Mouse (Mus musculus) CH12.LX (cell line): ENCODE data around the gene Hist1h2ae. TPM values are rescaled to one million over a fixed set of nuclear protein-coding genes. Genes with fewer than 3 reads are reported as not detected.

ENCODE experiments used
- DNase-seq: peaks from one replicate; pipeline ENCODE4 v3.0.0-alpha.2; 2013; ENCODE audit errors: extremely low read depth
- H3K27ac ChIP-seq: 2 replicates; pipeline ENCODE4 v1.5.1; 2012; ENCODE audit warnings: low read depth, mild to moderate bottlenecking, control low read depth, moderate library complexity; ENCODE audit not compliant: insufficient read depth
- H3K27me3 ChIP-seq: replicated peaks from 2 replicates; pipeline ENCODE3; 2012; ENCODE audit warnings: inconsistent platforms
- H3K36me3 ChIP-seq, 2 experiments: replicated peaks in 1 of 2; 2 replicates each; pipeline versions ENCODE3 to v1.6.1; 2012; ENCODE audit warnings: inconsistent platforms in 1 of 2, low read length in 1 of 2, mild to moderate bottlenecking in 1 of 2, mixed read lengths in 1 of 2, moderate library complexity in 1 of 2; ENCODE audit not compliant: control insufficient read depth in 1 of 2, insufficient read depth in 1 of 2
- H3K4me1 ChIP-seq, 2 experiments: 2 replicates each; pipeline ENCODE4 v1.6.1; 2012; ENCODE audit warnings: inconsistent platforms in 1 of 2, moderate library complexity in 1 of 2; ENCODE audit not compliant: insufficient read depth in 2 of 2, control insufficient read depth in 1 of 2
- H3K4me2 ChIP-seq: 2 replicates; pipeline ENCODE4 v1.6.1; 2012; ENCODE audit warnings: low read depth, mild to moderate bottlenecking, control low read depth; ENCODE audit not compliant: poor library complexity, insufficient read depth, severe bottlenecking
- H3K4me3 ChIP-seq, 3 experiments: fragments of 150-350 bp in 1 of 3; sonication (generic) in 1 of 3; replicated peaks in 1 of 3; 2 replicates each; pipeline versions ENCODE3 to v1.5.1; 2011 to 2012; ENCODE audit warnings: low read depth in 2 of 3, low read length in 2 of 3, mild to moderate bottlenecking in 2 of 3, moderate library complexity in 2 of 3, control low read depth in 1 of 3, improper control_type of control experiment in 1 of 3, inconsistent platforms in 1 of 3, mixed read lengths in 1 of 3; ENCODE audit not compliant: poor library complexity in 1 of 3
- H3K79me2 ChIP-seq: replicated peaks from 2 replicates; pipeline ENCODE4 v1.6.1; 2012; ENCODE audit warnings: mild to moderate bottlenecking, moderate library complexity; ENCODE audit not compliant: control insufficient read depth, poor library complexity, insufficient read depth, severe bottlenecking; ENCODE audit errors: extremely low read depth
- H3K9ac ChIP-seq: 2 replicates; pipeline ENCODE4 v1.6.1; 2012; ENCODE audit warnings: low read depth, mild to moderate bottlenecking, control low read depth, moderate library complexity; ENCODE audit not compliant: insufficient read depth
- H3K9me3 ChIP-seq: replicated peaks from 2 replicates; pipeline ENCODE3; 2012; ENCODE audit warnings: low read length, inconsistent platforms, mixed read lengths
- CHD2 ChIP-seq: IDR thresholded peaks from 2 replicates; pipeline ENCODE4 v1.6.1; 2011; ENCODE audit warnings: low read length, improper control_type of control experiment
- CTCF ChIP-seq, 2 experiments: IDR thresholded peaks in 1 of 2; conservative IDR thresholded peaks in 1 of 2; 2 replicates each; pipeline ENCODE4 v1.5.1; 2011 to 2012; ENCODE audit warnings: low read depth in 2 of 2, low read length in 2 of 2, improper control_type of control experiment in 1 of 2, inconsistent platforms in 1 of 2, mild to moderate bottlenecking in 1 of 2, moderate library complexity in 1 of 2
- E2F4 ChIP-seq: IDR thresholded peaks from 2 replicates; pipeline ENCODE4 v1.6.1; 2011; ENCODE audit warnings: low read depth, low read length, improper control_type of control experiment; ENCODE audit not compliant: insufficient replicate concordance
- ELF1 ChIP-seq: IDR thresholded peaks from 2 replicates; pipeline ENCODE4 v1.6.1; 2014; ENCODE audit warnings: low read depth, mild to moderate bottlenecking, inconsistent platforms, low read length, improper control_type of control experiment
- EP300 ChIP-seq: IDR thresholded peaks from 2 replicates; pipeline ENCODE4 v1.6.1; 2011; ENCODE audit warnings: low read length, improper control_type of control experiment
- HCFC1 ChIP-seq: IDR thresholded peaks from 2 replicates; pipeline ENCODE4 v1.6.1; 2012; ENCODE audit warnings: low read depth, mild to moderate bottlenecking, inconsistent platforms, low read length, improper control_type of control experiment
- IRF4 ChIP-seq: IDR thresholded peaks from 2 replicates; pipeline ENCODE4 v1.6.1; 2014; ENCODE audit warnings: low read depth, mild to moderate bottlenecking, inconsistent platforms, low read length, improper control_type of control experiment
- JUN ChIP-seq: IDR thresholded peaks from 2 replicates; pipeline ENCODE4 v1.6.1; 2011; ENCODE audit warnings: low read depth, mild to moderate bottlenecking, low read length, improper control_type of control experiment, moderate library complexity; ENCODE audit not compliant: insufficient read depth
- JUND ChIP-seq: conservative IDR thresholded peaks from 2 replicates; pipeline ENCODE4 v1.6.1; 2011; ENCODE audit warnings: low read depth, low read length, improper control_type of control experiment
- MAFK ChIP-seq: IDR thresholded peaks from 2 replicates; pipeline ENCODE4 v1.6.1; 2011; ENCODE audit warnings: low read length, improper control_type of control experiment; ENCODE audit not compliant: insufficient replicate concordance
- MAX ChIP-seq: IDR thresholded peaks from 2 replicates; pipeline ENCODE4 v1.6.1; 2011; ENCODE audit warnings: low read length, improper control_type of control experiment
- MAZ ChIP-seq: IDR thresholded peaks from 2 replicates; pipeline ENCODE4 v1.6.1; 2012; ENCODE audit warnings: low read depth, mild to moderate bottlenecking, inconsistent platforms, low read length, improper control_type of control experiment, moderate library complexity
- MEF2A ChIP-seq: IDR thresholded peaks from 2 replicates; pipeline ENCODE4 v1.6.1; 2014; ENCODE audit warnings: low read depth, mild to moderate bottlenecking, inconsistent platforms, low read length, improper control_type of control experiment, borderline replicate concordance
- MXI1 ChIP-seq: IDR thresholded peaks from 2 replicates; pipeline ENCODE4 v1.6.1; 2011; ENCODE audit warnings: mild to moderate bottlenecking, low read depth, low read length, improper control_type of control experiment
- MYC ChIP-seq: IDR thresholded peaks from 2 replicates; pipeline ENCODE4 v1.6.1; 2011; ENCODE audit warnings: low read depth, mild to moderate bottlenecking, improper control_type of control experiment, low read length
- NRF1 ChIP-seq: IDR thresholded peaks from 2 replicates; pipeline ENCODE4 v1.6.1; 2014; ENCODE audit warnings: low read depth, mild to moderate bottlenecking, inconsistent platforms, low read length, improper control_type of control experiment, moderate library complexity
- POLR2A ChIP-seq: IDR thresholded peaks from 2 replicates; pipeline ENCODE4 v1.6.1; 2011; ENCODE audit warnings: low read depth, mild to moderate bottlenecking, improper control_type of control experiment, low read length
- POLR2AphosphoS2 ChIP-seq: IDR thresholded peaks from 2 replicates; pipeline ENCODE4 v1.6.1; 2011; ENCODE audit warnings: low read depth, low read length, improper control_type of control experiment
- RCOR1 ChIP-seq: conservative IDR thresholded peaks from 2 replicates; pipeline ENCODE4 v1.6.1; 2012; ENCODE audit warnings: low read depth, mild to moderate bottlenecking, inconsistent platforms, low read length, improper control_type of control experiment
- SMC3 ChIP-seq: IDR thresholded peaks from 2 replicates; pipeline ENCODE4 v1.6.1; 2011; ENCODE audit warnings: low read depth, low read length, improper control_type of control experiment
- TBP ChIP-seq: conservative IDR thresholded peaks from 2 replicates; pipeline ENCODE4 v1.6.1; 2011; ENCODE audit warnings: low read depth, low read length, improper control_type of control experiment
- TCF12 ChIP-seq: IDR thresholded peaks from 2 replicates; pipeline ENCODE4 v1.6.1; 2014; ENCODE audit warnings: low read depth, mild to moderate bottlenecking, inconsistent platforms, low read length, improper control_type of control experiment
- UBTF ChIP-seq: IDR thresholded peaks from 2 replicates; pipeline ENCODE4 v1.6.1; 2012; ENCODE audit warnings: low read depth, mild to moderate bottlenecking, inconsistent platforms, low read length, improper control_type of control experiment, moderate library complexity
- USF1 ChIP-seq: IDR thresholded peaks from 2 replicates; pipeline ENCODE4 v1.6.1; 2014; ENCODE audit warnings: low read depth, mild to moderate bottlenecking, inconsistent platforms, low read length, improper control_type of control experiment
- USF2 ChIP-seq: conservative IDR thresholded peaks from 2 replicates; pipeline ENCODE4 v1.6.1; 2011; ENCODE audit warnings: low read depth, low read length, improper control_type of control experiment
- ZC3H11A ChIP-seq: IDR thresholded peaks from 2 replicates; pipeline ENCODE4 v1.6.1; 2012; ENCODE audit warnings: low read depth, mild to moderate bottlenecking, inconsistent platforms, low read length, improper control_type of control experiment
- ZKSCAN1 ChIP-seq: IDR thresholded peaks from 2 replicates; pipeline ENCODE4 v1.6.1; 2012; ENCODE audit warnings: low read depth, inconsistent platforms, low read length, improper control_type of control experiment, borderline replicate concordance
- ZMIZ1 ChIP-seq: IDR thresholded peaks from 2 replicates; pipeline ENCODE4 v1.6.1; 2012; ENCODE audit warnings: low read depth, mild to moderate bottlenecking, inconsistent platforms, low read length, improper control_type of control experiment
- ZNF384 ChIP-seq: IDR thresholded peaks from 2 replicates; pipeline ENCODE4 v1.6.1; 2012; ENCODE audit warnings: low read depth, low read length, improper control_type of control experiment, inconsistent platforms
- dilution Hi-C: fragments of 300-500 bp; cut with MboI; formaldehyde crosslinking; loops from 2 replicates; pipeline ENCODE4 v1.14.3; 2020; ENCODE audit warnings: low sequenced_read_pairs; ENCODE audit not compliant: extremely low pct_unique_long_range_greater_than_20kb, extremely low pct_ligation_motif_present
- in situ Hi-C: fragments of 300-500 bp; cut with MboI; formaldehyde crosslinking; loops from 3 replicates; pipeline ENCODE4 v1.14.3; 2019; ENCODE audit warnings: low sequenced_read_pairs, low pct_ligation_motif_present, low pct_unique_long_range_greater_than_20kb, mixed read lengths
- polyA plus RNA-seq: library from polyadenylated mRNA; unstranded; fragments of >175 nt; gene quantifications from 2 replicates; pipeline ENCODE4 v1.2.1, GENCODE M21; 2012; ENCODE audit warnings: low read depth; ENCODE audit not compliant: insufficient read length
- total RNA-seq, 2 experiments: library from RNA; depleted of rRNA; stranded (reverse); fragments of 300-350 nt in 1 of 2; fragments of >200 nt in 1 of 2; gene quantifications; 2 replicates each; pipeline ENCODE4 v1.2.3; 2012 to 2014

Gene Hist1h2ae
- total and polyA plus RNA-seq, 3 experiments = 3.5 to 648 (median 16.3) TPM

DNA sequence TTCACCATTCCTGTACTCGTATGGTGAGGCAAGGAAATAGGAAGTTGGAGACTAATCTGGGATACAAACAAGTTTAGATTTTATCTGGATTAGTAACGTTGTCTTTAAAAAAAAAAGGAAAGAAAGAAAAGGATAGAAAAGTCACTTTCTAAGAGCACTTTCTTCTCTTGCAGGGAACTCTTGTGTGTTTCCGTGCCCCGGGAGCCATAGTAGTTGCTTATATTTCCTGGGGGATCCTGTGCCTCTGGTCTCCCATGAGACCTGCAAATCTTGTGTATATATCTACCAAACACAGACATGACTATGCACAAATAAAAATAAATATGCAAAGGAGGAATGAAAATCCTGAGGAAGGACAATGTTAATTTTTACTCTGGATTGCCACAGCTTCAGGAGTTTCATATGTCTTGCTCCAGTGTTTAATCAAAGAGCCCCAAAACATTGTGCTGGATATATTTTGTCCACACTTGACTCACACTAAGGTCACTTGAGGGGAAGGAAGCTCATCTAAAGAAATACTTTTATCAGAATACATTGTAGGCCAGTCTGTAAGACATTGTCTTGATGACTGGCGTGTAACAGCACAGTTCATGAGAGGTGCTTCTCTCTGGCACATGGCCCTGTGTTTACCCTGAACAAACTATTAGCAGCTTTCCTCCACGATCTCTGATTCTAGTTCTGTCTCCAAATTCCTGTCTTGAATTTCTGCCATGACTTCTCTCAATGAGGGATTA is 6.1 kb upstream of the Hist1h2ae start:
- Histone ChIP-seq H3K36me3 (no peaks in the 10 kb centered on the region), H3K79me2 (no peaks in the 10 kb centered on the region), H3K4me1 (peaks cover 0 to 23% of the 10 kb centered on the region in 2 experiments; a peak in 2 of 4 replicates), H3K27ac (peak overlapping the region; percentile 77)
- dilution Hi-C loops = no loop called here
- TF ChIP-seq USF2 (no peak), IRF4 (no peak), POLR2AphosphoS2 (no peak), MXI1 (no peak), ZNF384 (no peak), USF1 (no peak), SMC3 (no peak), HCFC1 (no peak), CHD2 (no peak), TCF12 (no peak), RCOR1 (no peak; the same call in 1 of the 2 replicates), POLR2A (no peak)
- TF ChIP-seq, all 38 proteins: peak for 0
- Histone ChIP-seq H3K9me3 (no peaks in the 10 kb centered on the region), H3K4me2 (peak overlapping the region; percentile 58; the same call in 1 of the 2 replicates), H3K27me3 (no peaks in the 10 kb centered on the region), H3K4me3 (peak overlapping the region; percentile 19 to 69 (median 46)), H3K9ac (peak overlapping the region; percentile 88)
- DNase-seq = no peak
- in situ Hi-C loops = no loop called here

DNA sequence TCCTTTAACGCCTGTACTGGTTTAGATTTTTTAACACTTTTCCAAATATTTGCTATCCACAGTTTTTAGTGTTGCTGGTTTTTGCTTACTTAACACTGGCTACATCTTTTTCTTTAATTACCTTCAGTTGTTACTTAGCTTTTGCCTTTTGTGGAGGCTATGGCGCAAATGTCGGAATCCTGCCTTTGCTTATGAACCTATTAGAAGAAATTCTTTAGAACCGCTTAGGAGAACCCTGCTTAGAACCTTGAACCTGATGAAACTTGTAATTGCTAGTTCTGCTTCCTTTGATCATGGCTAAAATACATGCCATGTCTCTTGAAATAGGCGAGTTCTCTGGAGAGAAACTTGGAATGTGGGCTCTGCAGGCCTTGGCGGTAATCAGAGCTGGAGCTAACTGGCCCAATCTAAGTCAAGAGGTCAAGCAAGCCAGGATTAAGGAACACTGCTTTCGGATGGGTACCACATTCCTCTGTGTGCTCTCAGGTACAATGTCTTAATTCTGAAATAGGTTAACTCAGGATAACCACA is 5.4 kb upstream of the Hist1h2ae start:
- dilution Hi-C loops = no loop called here
- peaks cover 0 to 23% of the 10 kb centered on the region in 2 experiments; a peak in 2 of 4 replicates for H3K4me1 ChIP-seq
- no peaks in the 10 kb centered on the region for H3K27me3 ChIP-seq
- H3K27ac ChIP-seq = peak overlapping the region; percentile 77
- in situ Hi-C loops = no loop called here
- no peaks in the 10 kb centered on the region for H3K9me3 ChIP-seq
- H3K4me2 ChIP-seq = peak overlapping the region; percentile 58
- peak overlapping the region; percentile 19 to 69 (median 46) for H3K4me3 ChIP-seq
- H3K9ac ChIP-seq = peak overlapping the region; percentile 88
- no peaks in the 10 kb centered on the region for H3K79me2 ChIP-seq
- no peaks in the 10 kb centered on the region for H3K36me3 ChIP-seq
- no peak for DNase-seq
- no peak for TF ChIP-seq TCF12
- no peak for TF ChIP-seq E2F4
- no peak for TF ChIP-seq MAFK
- TF ChIP-seq TBP = no peak
- TF ChIP-seq MYC = peak; percentile 27; the same call in 1 of the 2 replicates
- TF ChIP-seq CTCF (conservative IDR thresholded peaks at IDR 0.05 in 1 of 2, IDR thresholded peaks at IDR 0.05 in 1 of 2; ENCODE audit: low read depth in 2 of 2, low read length in 2 of 2) = no peak
- TF ChIP-seq IRF4 = no peak
- TF ChIP-seq NRF1 = no peak
- TF ChIP-seq ZC3H11A = no peak
- TF ChIP-seq ZKSCAN1 = no peak
- peak; percentile 3; the same call in 1 of the 2 replicates for TF ChIP-seq MXI1
- peak; percentile 73; the same call in 1 of the 2 replicates for TF ChIP-seq ZMIZ1
- TF ChIP-seq UBTF = no peak
- peak; percentile 69; the same call in 1 of the 2 replicates for TF ChIP-seq RCOR1
- no peak for TF ChIP-seq MAX
- TF ChIP-seq USF2 = no peak
- TF ChIP-seq MAZ = no peak
- peak; percentile 99 for TF ChIP-seq POLR2AphosphoS2
- TF ChIP-seq HCFC1 = no peak; the same call in 1 of the 2 replicates
- no peak for TF ChIP-seq ELF1
- no peak for TF ChIP-seq JUND
- TF ChIP-seq POLR2A = peak; percentile 75
- TF ChIP-seq ZNF384 = no peak
- TF ChIP-seq USF1 = no peak
- no peak for TF ChIP-seq MEF2A
- TF ChIP-seq JUN = no peak
- TF ChIP-seq EP300 = no peak
- TF ChIP-seq CHD2 = 0 out of 2 replicates have a peak, but pooled peaks have one; percentile 55
